Mouse (Mus musculus) heart, postnatal 10 days (tissue): ENCODE measurements around the gene Capza1. TPM values are rescaled to one million over a fixed set of nuclear protein-coding genes. Genes with fewer than 3 reads are reported as not detected.
A peak's percentile ranks its signal among the peaks of the same experiment; 100 is the strongest.
"Not testable (repeated sequence)": the region's sequence is repeated elsewhere in the genome, so short reads cannot be mapped to it uniquely, and the experiment has no call there.

Experiments
- DNase-seq, 2 experiments: peaks; one replicate each; pipeline ENCODE4 v3.0.0; 2021
- intact Hi-C: fragments of 180-260 bp; cut with DNase I; formaldehyde crosslinking; loops from one replicate; pipeline ENCODE4 v1.15.1; 2025
- total RNA-seq, 2 experiments: library from RNA; stranded (reverse); gene quantifications; 2 replicates each; pipeline ENCODE4 v1.2.3; 2021

The Capza1 gene
- total RNA-seq, 2 experiments from 2014 or later = 64.7 to 73.5 TPM

DNA sequence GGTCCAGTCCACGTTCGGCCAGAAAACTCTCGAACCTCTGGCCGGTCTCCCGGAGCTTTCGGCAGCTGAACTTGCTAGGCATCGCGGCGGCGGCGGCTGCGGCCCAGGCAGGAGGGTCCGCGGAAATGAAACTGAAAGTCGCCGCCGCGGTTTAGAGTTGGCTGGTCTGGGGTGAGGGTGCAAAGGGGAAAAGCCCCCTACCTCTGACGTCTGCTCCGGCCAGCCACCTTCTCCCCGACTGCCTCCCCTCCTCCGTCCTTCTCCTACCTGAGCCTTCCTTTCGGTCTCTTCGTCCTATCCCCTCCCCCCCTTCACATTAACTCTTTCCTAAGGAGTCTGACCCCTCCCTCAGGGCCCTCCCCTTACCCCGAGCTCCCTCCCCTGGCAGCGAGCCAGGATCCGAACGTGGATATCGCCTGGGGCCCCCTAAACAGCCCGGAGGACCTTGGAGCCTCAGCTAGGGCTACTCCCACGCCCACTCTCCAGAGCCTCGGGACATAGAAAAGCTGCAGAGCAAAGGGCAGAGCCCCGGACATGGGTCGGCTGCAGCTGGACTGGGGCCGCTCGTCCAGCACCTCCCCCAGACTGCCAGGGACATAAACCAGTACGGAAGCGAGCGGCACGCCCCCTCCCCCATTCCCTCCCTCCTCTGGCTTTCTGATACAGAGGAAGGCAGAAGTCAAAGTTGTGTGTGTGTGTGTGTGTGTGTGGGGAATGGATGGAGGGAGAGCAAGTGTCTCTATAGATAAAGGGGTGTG, 46.1 kb downstream of the Capza1 start, which contains the start of gene Mov10:
Gene Mov10 (minus strand): TSS at position 573 of the 758 bp plus-strand sequence.
- intact Hi-C loops = loop anchor here (1.0 to 5.0 kb wide), 3 partner anchors 21 to 44 kb away; partner anchors contain the start of genes Capza1 and St7l
- peak; percentile 83 to 85 for DNase-seq

DNA sequence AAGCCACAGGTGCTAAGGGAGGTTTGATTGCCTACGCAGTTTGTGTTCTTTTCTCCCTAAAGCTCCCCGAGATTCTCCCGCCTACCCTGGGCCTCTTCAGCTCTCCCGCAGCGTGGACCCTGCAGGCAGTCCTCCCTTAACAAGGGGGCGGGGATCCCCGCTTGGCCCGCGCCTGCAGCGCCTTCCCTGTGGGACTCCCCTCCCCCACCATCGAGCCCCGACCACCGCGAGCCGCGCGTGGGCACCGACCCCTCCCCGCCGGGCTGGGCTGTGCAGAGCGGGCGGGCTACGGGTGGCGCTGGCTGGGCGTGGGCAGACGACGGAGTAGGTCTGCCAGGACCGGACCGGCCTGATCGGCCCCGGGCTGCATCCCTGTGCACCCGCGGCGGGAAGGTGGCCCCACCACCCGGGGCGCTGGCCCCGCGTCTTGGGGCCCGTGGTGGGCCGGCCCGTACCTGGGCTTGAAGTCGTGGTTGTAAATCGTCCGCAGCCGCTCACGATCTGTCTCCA, 46.8 kb downstream of the Capza1 start:
- intact Hi-C loops = loop anchor here (2.0 to 5.0 kb wide), 2 partner anchors 21 to 45 kb away; partner anchors contain the start of genes Capza1 and St7l
- peak; percentile 77 to 78 for DNase-seq

DNA sequence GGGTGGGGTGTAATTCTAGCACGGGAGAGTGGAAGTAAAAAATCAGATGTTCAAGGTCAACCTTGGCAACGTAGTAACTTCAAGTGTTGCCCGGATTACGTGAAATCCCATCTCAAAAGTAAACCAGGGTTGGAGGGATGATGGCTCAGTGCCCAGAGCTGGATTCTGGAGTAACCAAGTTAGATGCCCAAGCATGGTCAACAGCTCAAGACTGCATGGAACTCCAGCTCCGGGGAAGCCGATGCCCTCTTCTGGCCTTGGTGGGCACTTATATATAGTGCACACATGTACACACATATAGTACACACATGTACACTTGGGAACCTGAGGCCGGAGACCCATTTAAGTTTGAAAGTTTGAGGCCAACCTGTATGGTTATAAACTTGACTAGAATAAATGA, 48.2 kb downstream of the Capza1 start:
- intact Hi-C loops = loop anchor here (2.0 to 5.0 kb wide), 2 partner anchors 19 to 46 kb away; partner anchors contain the start of genes Capza1 and St7l

DNA sequence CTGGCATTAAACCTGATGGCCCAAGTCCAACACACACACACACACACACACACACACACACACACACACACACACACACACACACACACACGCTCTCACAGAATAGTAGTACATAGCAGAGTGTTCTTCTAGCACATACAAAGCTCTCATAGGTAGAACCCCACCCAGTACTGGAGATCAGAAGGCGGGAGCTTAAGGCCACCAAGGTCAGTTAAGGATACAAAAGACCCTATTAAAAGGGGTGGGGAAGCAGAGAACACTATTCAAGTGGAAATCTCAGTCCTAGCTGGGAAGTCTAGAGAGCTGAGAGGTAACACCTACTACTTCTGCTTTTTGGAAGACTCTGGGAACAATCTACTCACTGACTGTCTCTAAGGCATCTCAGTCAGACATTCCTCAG, 49.0 kb downstream of the Capza1 start:
- intact Hi-C loops = loop anchor here (5.0 kb wide), 1 partner anchor 47 kb away; the partner anchor contains the start of genes Capza1 and St7l
- no peak for DNase-seq

More for the DNA sequence above, 48.2 kb downstream of the Capza1 start:
- no peak for DNase-seq

DNA sequence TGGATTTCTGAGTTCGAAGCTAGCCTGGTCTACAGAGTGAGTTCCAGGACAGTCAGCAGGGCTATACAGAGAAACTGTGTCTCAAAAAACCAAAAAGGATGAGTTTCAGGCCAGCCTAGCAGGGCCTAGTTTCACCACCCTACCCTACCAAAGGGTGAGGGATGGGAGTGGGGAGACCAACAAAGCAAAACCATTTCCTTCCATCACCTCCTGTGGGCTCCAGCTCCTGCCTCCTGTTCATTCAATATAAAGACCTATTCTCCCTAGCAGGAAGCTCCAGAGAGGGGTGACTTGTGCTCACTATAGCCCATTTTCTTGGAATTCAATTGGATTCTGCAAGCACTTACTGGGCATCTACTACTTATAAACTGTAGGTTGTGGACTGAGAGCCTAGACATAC, 49.6 kb downstream of the Capza1 start:
- DNase-seq = no peak
- intact Hi-C loops = loop anchor here (5.0 kb wide), 1 partner anchor 48 kb away; the partner anchor contains the start of genes Capza1 and St7l

DNA sequence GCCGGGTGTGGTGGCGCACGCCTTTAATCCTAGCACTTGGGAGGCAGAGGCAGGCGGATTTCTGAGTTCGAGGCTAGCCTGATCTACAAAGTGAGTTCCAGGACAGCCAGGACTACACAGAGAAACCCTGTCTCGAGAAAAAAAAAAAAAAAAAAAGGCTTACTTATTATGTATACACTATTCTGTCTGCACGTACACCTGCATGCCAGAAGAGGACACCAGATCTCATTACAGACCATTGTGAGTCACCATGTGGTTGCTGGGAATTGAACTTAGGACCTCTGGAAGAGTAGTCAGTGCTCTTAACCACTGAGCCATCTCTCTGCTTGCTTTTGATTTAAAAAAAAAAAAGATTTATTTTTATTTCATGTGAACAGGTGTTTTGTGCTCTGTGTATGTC, 51.1 kb downstream of the Capza1 start:
- intact Hi-C loops = not testable (repeated sequence)

DNA sequence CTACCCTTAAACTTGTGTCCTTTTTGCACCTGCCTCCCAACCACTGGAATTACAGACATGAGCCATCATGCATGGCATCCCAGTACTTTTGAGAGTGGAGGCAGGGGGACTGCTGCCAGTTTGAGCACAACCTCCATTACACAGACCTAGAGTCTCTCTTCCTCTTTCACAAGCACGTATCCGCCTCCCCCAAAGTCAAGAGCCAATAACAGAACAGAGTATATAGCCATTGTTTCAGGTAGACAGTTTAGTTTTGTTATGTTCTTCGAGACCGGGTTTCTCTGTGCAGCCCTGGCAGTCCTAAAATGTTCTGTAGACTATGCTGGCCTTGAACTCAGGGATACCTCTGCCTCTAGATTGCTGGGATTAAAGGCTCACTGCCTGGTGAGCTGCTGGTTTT, 52.1 kb downstream of the Capza1 start:
- no peak for DNase-seq
- intact Hi-C loops = no loop called here

More for the DNA sequence above, 51.1 kb downstream of the Capza1 start:
- DNase-seq = not testable (repeated sequence)

DNA sequence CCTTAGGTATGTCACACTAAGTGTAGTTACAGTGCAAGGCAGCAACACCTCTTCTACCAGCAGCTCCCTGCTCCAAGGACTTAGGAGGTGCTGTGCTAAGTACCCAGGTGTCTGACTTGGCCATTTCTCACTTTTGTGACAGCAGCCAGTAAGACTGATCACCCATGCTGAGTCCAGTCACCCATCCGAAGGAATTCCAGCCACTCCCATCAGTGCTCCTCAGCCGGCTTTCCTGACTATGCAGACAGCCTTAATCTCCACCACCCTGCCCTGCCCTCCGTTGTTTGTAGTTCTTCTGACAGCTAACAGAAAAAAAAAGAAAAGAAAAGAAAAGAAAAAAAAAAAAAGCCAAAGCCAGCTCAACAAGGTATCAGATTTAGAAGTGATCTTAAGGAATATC, 52.6 kb downstream of the Capza1 start:
- no peak for DNase-seq
- intact Hi-C loops = no loop called here

DNA sequence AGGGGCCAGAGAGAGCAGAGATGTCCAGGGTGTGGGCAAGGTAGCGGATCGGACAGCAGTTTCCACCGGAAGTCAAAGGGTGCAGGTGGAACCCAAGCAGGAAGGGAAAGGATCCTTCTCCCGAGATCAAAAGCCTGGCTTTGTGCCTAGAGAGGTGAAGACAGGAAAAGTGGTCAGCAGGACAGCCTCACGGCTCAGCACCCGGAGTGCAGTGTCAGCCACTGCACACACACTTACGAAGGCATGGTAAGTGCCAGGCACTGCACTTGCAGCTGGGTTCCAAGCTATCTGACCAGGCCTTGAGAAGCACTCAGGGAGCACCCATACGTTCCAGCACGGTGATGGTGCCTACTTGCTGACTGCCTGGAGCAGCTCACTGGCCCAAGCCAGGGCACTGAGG, 58.8 kb downstream of the Capza1 start:
- DNase-seq = peak in 1 of 2 experiments; percentile 58
- intact Hi-C loops = no loop called here

DNA sequence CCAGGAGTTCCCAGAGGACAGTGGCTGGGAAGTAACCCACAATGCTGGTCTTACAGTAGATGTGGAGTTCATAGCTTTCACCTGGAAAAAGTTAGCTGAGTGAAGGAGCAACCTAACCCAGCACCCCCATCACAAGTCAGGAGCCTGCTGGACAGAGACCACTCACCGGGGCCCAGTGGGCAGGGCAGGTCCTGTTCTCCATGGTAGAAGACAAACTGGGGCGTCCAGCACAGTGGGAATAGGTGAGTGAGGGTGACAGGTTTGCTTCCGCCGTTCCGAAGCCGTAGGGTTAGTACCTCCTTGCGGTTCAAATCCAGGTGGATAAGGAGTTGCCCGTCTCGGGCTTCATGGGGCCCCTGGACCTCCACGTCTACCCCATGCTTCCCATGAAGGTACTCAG, 60.0 kb downstream of the Capza1 start:
- intact Hi-C loops = no loop called here
- no peak for DNase-seq

DNA sequence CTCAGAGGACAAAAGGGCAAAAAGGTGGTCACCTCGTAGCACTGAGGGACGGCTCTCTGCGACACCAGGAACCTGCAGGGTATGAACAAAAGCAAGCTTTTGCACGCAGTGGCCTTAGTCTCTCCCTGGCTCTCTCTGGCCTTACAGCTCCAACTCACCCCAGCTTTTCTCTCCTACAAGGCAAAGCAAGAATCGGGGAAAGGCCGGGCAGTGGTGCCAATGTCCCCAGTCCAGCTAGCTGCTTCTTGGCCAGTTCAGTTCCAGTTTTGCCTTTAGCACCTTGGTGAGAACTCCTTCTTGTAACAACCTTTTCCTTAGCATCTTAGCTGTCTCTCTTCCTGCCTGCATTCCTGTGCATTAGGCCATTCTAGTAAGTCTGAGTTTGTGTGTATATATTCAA, 62.8 kb downstream of the Capza1 start:
- no peak for DNase-seq
- intact Hi-C loops = no loop called here

DNA sequence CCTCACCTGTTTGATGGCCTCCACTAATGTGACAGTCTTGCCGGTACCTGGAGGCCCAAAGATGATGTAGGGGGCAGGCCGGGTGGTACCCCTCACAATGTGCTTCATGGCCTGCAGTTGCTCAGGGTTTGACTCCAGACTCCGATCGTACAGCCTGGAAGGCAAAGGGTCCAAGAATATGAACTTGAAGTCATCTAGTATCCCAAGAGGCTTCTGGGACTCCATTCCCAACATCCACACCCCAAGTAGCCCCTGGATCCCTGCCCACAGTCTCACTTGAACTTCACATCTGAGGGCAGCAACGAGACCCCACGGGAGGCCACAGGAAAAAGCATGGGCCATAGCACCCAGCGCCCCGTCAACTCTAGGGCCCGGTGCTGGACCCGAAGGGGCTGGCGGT, 63.6 kb downstream of the Capza1 start:
- DNase-seq = no peak
- intact Hi-C loops = no loop called here

DNA sequence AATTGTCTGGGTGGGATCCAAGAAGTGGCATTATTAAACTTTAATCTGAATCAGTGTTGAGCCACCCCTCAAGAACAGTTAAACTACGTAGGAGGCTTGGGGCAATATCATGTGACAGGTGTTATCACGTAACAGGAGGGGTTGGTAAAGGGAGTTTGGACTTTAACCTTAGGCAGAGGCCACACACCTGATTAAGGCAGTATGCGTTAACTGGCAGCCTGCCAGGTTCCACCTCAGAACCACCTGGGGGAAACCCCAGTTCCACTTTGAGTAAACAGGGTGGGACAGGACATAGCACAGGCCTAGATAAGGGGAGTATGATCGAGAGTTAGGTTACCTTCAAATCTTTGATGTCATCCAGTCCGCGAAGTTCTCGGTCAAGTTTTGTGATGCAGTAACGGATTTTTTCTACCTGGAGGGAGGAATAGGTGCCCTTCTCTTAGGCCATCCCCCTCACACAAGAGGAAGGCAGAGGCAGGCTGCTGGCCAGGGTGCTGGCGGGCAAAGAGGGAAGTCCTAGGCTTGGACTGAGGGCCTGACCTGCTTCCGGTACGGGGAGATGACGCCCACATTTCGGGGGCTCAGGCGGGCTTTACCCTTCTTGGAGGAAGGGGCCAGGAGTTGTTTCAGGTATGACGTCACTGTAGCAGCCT, 67.7 kb downstream of the Capza1 start:
- intact Hi-C loops = loop anchor here (2.0 kb wide), 1 partner anchor 20 kb away; no protein-coding TSS in a partner anchor
- no peak for DNase-seq

DNA sequence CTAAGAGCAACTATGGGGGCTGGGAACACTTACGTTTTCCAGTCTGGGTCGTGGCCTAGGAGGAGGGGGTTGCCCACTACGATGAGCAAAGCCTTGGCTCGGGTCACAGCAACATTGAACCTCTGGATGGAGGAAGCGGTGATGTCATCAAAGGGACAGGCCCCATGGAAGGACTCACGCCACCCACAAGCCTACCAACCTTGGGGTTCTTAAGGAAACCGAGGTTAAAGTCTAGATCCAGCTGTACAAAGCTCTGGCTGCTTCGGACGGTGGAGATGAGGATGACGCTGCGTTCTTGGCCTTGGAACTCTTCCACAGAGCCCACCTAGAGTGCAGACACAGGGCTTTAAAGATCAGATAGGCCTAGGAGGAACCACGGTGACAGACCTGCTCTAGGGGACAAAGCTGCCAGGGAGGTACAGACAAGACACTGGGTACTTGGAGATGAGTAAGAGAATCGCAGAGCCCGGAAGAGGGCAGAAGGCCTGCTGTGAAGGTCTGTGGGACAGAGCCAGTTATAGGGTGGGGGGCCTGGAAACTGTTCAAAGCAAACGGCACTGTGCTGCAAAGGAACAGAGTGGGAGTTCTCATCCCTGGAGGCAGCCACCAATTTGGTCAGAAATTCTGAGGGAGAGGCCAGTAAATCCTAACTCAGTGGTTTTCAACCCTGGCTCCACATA, 68.5 kb downstream of the Capza1 start:
- no peak for DNase-seq
- intact Hi-C loops = loop anchor here (2.0 kb wide), 1 partner anchor 21 kb away; no protein-coding TSS in a partner anchor

DNA sequence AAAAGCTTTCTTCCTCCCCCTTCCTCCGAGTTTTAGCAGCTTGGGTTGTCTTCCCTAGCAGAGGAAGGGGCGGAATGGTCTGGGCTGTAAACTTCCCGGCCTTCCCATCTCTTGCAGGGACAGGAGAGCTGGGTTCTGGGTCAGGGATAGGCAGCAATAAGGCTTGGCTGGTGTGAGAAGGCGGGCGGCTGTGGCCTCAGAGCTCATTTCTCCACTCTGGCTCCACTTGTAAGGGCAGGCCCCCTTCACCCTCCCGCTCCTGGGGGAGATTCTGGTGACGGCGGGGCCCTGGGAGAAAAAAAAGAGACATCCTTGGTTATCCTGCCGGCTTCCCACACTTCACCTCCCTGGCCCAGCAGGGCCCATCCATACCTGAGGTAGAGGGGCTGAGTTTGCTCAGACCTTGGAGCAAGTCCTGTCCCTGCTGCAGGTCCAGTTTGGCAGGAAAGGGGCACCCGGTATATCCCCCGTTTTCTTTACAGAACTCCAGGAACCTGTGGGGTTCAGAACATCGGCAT, 69.3 kb downstream of the Capza1 start:
- no peak for DNase-seq
- intact Hi-C loops = no loop called here

DNA sequence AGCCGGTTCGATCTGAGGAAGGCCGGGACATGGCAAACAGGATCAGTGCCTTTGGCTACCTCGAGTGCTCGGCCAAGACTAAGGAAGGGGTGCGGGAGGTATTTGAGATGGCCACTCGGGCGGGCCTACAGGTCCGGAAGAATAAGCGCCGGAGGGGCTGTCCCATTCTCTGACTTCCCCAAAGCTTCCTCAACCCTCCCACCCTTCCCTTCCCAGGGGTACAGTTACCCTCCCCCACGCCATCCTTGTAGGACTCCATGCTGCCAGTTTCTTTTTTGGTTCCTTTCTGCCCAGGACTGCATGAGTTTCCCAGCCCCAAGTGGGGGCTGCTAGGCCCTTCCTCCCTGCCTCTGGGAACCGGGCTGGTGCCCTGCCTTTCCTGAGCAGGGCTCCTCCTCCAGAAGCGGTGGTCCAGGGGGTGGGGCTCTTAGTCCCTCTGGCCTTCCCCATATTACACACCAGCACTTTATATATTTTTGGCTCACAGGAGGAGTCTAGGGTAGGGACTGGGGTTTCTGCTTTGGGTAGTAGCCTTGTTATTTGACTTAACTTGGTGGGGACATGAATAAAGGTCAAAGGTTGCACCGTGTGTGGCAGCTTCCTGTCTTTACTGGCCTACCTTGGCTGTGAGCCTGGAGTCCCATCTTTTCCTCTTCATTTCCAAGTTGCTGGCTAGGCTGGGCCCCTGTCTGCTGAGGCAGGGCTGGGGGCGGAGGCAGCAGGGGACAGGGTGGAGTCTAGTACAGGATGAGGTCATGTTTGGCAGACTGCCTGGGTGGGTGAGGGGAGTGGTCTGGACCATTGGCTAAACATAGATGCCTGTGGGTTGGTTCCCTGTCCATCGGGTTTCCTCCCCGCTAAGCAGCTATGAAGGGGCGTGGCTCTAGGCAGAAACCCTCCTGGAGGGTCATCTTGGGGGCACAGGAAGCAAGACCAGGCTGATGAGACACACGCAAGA, 70.2 kb downstream of the Capza1 start:
- peak; percentile 98 to 99 for DNase-seq
- intact Hi-C loops = no loop called here

DNA sequence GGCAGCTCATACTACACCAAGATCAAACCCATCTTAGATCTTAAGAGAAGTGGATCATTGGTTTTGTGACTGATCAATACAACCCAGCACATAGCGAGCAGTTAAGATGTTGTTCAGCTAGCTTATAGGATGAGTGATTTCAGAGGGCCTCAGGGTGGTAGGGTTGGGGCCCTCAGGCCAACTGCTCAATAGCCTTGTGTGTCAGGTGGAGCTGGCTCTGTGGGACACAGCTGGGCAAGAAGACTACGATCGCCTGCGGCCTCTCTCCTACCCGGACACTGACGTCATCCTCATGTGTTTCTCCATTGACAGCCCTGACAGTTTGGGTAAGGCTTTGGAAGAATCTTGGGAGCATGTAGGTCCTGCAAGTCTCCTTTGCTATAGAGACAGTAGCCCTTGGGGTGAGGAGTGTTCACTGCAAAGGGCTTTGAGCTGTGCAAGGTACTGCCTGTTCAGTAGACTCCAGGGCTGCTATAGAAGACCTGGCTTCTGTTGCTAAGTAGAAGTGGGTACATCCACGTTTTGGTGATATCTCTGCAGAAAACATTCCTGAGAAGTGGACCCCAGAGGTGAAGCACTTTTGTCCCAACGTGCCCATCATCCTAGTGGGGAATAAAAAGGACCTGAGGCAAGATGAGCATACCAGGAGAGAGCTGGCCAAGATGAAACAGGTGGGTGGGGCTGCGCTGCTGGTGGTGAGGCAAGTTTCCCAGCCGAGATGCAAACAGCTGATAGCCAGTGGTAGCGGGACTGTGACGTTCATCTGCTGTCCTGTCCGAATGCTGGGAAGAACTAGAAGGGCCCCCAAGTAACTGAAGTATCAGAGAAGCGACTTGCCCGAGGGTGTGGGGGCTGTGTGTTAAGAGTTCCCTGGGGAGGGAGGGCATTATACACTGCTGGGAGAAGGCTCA, 71.7 kb downstream of the Capza1 start:
- no peak for DNase-seq
- intact Hi-C loops = no loop called here

DNA sequence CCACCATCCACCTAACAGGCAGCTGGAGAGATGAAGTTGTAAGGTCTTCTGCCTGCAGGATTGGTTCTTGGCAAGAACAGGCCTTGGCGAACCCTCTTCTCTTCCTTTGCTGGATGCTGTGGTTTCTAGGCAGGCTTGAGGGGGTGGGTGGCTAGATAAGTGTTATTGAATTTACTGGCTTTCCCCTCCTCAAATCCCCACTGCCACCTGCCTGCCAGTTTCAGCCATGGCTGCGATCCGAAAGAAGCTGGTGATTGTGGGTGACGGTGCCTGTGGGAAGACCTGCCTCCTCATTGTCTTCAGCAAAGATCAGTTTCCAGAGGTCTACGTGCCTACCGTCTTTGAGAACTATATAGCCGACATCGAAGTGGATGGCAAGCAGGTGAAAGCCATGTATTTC, 72.6 kb downstream of the Capza1 start:
- intact Hi-C loops = no loop called here

More for the DNA sequence above, 72.6 kb downstream of the Capza1 start:
- DNase-seq = no peak
